Mouse (Mus musculus) stomach, postnatal 0 days (tissue): ENCODE measurements around the gene Ulk2. TPM values are rescaled to one million over a fixed set of nuclear protein-coding genes. Genes with fewer than 3 reads are reported as not detected.
A peak's percentile ranks its signal among the peaks of the same experiment; 100 is the strongest.

ENCODE experiments used
- ATAC-seq: fragments of 200-750 bp; cut with Nextera tagmentation; 2 replicates; pipeline ENCODE4 v1.8.0; 2017; ENCODE audit not compliant: low FRiP score, low TSS enrichment
- DNase-seq: peaks from one replicate; pipeline ENCODE4 v3.0.0-alpha.2; 2016; ENCODE audit warnings: low spot score
- H3K27ac ChIP-seq: fragments of 300-500 bp; sonication (generic); replicated peaks from 2 replicates; pipeline ENCODE4 v1.5.1; 2014; ENCODE audit warnings: mild to moderate bottlenecking, control low read depth
- H3K27me3 ChIP-seq: fragments of 300-500 bp; sonication (generic); 2 replicates; pipeline ENCODE4 v1.6.1; 2014; ENCODE audit warnings: low read length; ENCODE audit not compliant: control insufficient read depth, insufficient read depth
- H3K36me3 ChIP-seq: fragments of 300-500 bp; sonication (generic); 2 replicates; pipeline ENCODE4 v1.6.1; 2014; ENCODE audit warnings: low read length, mixed read lengths; ENCODE audit not compliant: control insufficient read depth, insufficient read depth
- H3K4me1 ChIP-seq: fragments of 300-500 bp; sonication (generic); replicated peaks from 2 replicates; pipeline ENCODE4 v1.6.1; 2014; ENCODE audit warnings: antibody characterized with exemption; ENCODE audit not compliant: control insufficient read depth, insufficient read depth
- H3K4me2 ChIP-seq: fragments of 300-500 bp; sonication (generic); replicated peaks from 2 replicates; pipeline ENCODE4 v1.6.1; 2014; ENCODE audit warnings: low read depth, mild to moderate bottlenecking, control low read depth, moderate library complexity
- H3K4me3 ChIP-seq: fragments of 300-500 bp; sonication (generic); 2 replicates; pipeline ENCODE4 v1.5.1; 2014; ENCODE audit warnings: low read depth, low read length, control low read depth
- H3K9ac ChIP-seq: fragments of 300-500 bp; sonication (generic); 2 replicates; pipeline ENCODE4 v1.6.1; 2014; ENCODE audit warnings: mild to moderate bottlenecking, low read length, control low read depth, mixed read lengths
- H3K9me3 ChIP-seq: fragments of 300-500 bp; sonication (generic); 2 replicates; pipeline ENCODE4 v1.6.1; 2016; ENCODE audit warnings: low read length; ENCODE audit not compliant: control insufficient read depth
- CTCF ChIP-seq: IDR thresholded peaks from 2 replicates; pipeline ENCODE4 v1.5.1; 2016; ENCODE audit warnings: antibody characterized with exemption, low read depth, mild to moderate bottlenecking, moderate library complexity
- EP300 ChIP-seq: optimal IDR thresholded peaks from 2 replicates; pipeline ENCODE3; 2016; ENCODE audit warnings: antibody characterized with exemption
- WGBS: fragments of 180-500 bp; shearing (Covaris S2); extraction: QIAGEN DNeasy Blood & Tissue Kit; methylation state at CpG from one replicate; pipeline ENCODE4 v1.1.7; 2014; 5-methylcytosine and 5-hydroxymethylcytosine counted together
- polyA plus RNA-seq: library from polyadenylated mRNA; unstranded; fragments of >200 nt; fragmentation: Nextera tagmentation; extraction: Ambion mirVana; gene quantifications from 2 replicates; pipeline ENCODE4 v1.2.1, GENCODE M21; 2015

Ulk2 gene
- polyA plus RNA-seq, 1 experiment from 2014 or later, result 4.9 TPM

GRCm38 (mm10) chr11:61728037-61728436 lies 126.8 kb downstream of the Ulk2 start:
- TF ChIP-seq CTCF, result no peak
- no peak for TF ChIP-seq EP300
- Histone ChIP-seq H3K9me3 (no peaks in the 10 kb centered on the region), H3K36me3 (no peaks in the 10 kb centered on the region; the same call in 1 of the 2 replicates), H3K27me3 (no peaks in the 10 kb centered on the region), H3K4me3 (no peak overlapping the region), H3K27ac (0 out of 2 replicates have a peak overlapping the region, but pooled peaks have one; percentile 6), H3K4me2 (no peak overlapping the region), H3K9ac (no peak overlapping the region), H3K4me1 (no peaks in the 10 kb centered on the region)
- DNase-seq, result no peak
- ATAC-seq, result no peak
- 47% methylated on average over 2 of the region's 2 CpGs for WGBS

Other genes with a start within 250 kb of the Ulk2 start
- 4.6 and 4.9 TPM in 2 replicates for gene Grap, start 201.8 kb downstream of the Ulk2 start, polyA plus RNA-seq
- gene Fam83g, start 171.0 kb downstream of the Ulk2 start, polyA plus RNA-seq, result 4.5 and 4.9 TPM in 2 replicates
- gene Slc5a10, start 134.2 kb downstream of the Ulk2 start, polyA plus RNA-seq, result 0.07 TPM in 1 of 2 replicates, not detected in the other
- 17.4 and 17.8 TPM in 2 replicates for gene Prpsap2, start 93.0 kb downstream of the Ulk2 start, polyA plus RNA-seq
- gene Akap10, start 75.2 kb upstream of the Ulk2 start, polyA plus RNA-seq, result 7.1 and 8.1 TPM in 2 replicates
- gene Specc1, start 101.7 kb upstream of the Ulk2 start, polyA plus RNA-seq, result 2.5 and 3.2 TPM in 2 replicates